Mouse (Mus musculus) MEL-GATA-1-ER (cell line): ENCODE data around the gene Ddx56.

Experiments
- DNase-seq: peaks from one replicate; pipeline ENCODE4 v3.0.0-alpha.2; 2012; ENCODE audit warnings: low read depth; ENCODE audit errors: extremely low read depth

The Ddx56 gene

GRCm38 (mm10) chr11:6267320-6268254 is at the start of gene Ddx56:
TSS of gene Ddx56 (minus strand) at chr11:6267772.
- DNase-seq: peak; percentile 96

GRCm38 (mm10) chr11:6316821-6317220 is 49.2 kb upstream of the Ddx56 start:
- no peak for DNase-seq

GRCm38 (mm10) chr11:6313874-6314406 is 46.4 kb upstream of the Ddx56 start:
- no peak for DNase-seq

- DNase-seq: no peak
Observed at GRCm38 (mm10) chr11:6308181-6308580, 40.6 kb upstream of the Ddx56 start.

- DNase-seq: no peak
Observed at GRCm38 (mm10) chr11:6305943-6306430, 38.4 kb upstream of the Ddx56 start.

- no peak for DNase-seq
Observed at GRCm38 (mm10) chr11:6302793-6303192, 35.2 kb upstream of the Ddx56 start.

GRCm38 (mm10) chr11:6299435-6299834 is 31.9 kb upstream of the Ddx56 start:
- DNase-seq: no peak

- DNase-seq: no peak
Observed at GRCm38 (mm10) chr11:6296077-6296476, 28.5 kb upstream of the Ddx56 start.

- DNase-seq: no peak
Observed at GRCm38 (mm10) chr11:6294632-6295031, 27.1 kb upstream of the Ddx56 start.

- no peak for DNase-seq
Observed at GRCm38 (mm10) chr11:6293601-6294000, 26.0 kb upstream of the Ddx56 start.

GRCm38 (mm10) chr11:6292988-6293349 is 25.4 kb upstream of the Ddx56 start:
- no peak for DNase-seq

- peak; percentile 80 for DNase-seq
Observed at GRCm38 (mm10) chr11:6292116-6292987, 24.8 kb upstream of the Ddx56 start.

GRCm38 (mm10) chr11:6291401-6292115 is 24.0 kb upstream of the Ddx56 start, which contains the start of gene Ogdh:
TSS of gene Ogdh (plus strand) at chr11:6291633.
- peak; percentile 89 for DNase-seq

- DNase-seq: no peak
Observed at GRCm38 (mm10) chr11:6290883-6291282, 23.3 kb upstream of the Ddx56 start.

GRCm38 (mm10) chr11:6290138-6290537 is 22.6 kb upstream of the Ddx56 start:
- DNase-seq: no peak

GRCm38 (mm10) chr11:6282940-6283339 is 15.4 kb upstream of the Ddx56 start:
- no peak for DNase-seq

- DNase-seq: no peak
Observed at GRCm38 (mm10) chr11:6276466-6276865, 8.9 kb upstream of the Ddx56 start.

- no peak for DNase-seq
Observed at GRCm38 (mm10) chr11:6275094-6275484, 7.5 kb upstream of the Ddx56 start.

GRCm38 (mm10) chr11:6274387-6275093 is 7.0 kb upstream of the Ddx56 start, which contains the start of gene Tmed4:
TSS of gene Tmed4 (minus strand) at chr11:6274870.
- DNase-seq: peak; percentile 91

- no peak for DNase-seq
Observed at GRCm38 (mm10) chr11:6273607-6274006, 6.0 kb upstream of the Ddx56 start.
